Mouse (Mus musculus) embryonic facial prominence, embryonic 11.5 days (tissue): ENCODE measurements around the gene Cdk6. TPM values are rescaled to one million over a fixed set of nuclear protein-coding genes. Genes with fewer than 3 reads are reported as not detected.

Experiments
- ATAC-seq: fragments of 200-750 bp; cut with Nextera tagmentation; replicated peaks from 2 replicates; pipeline ENCODE4 v1.8.0; 2017; ENCODE audit warnings: low read depth; ENCODE audit not compliant: insufficient number of reproducible peaks, low FRiP score, low TSS enrichment
- DNase-seq: peaks from one replicate; pipeline ENCODE4 v3.0.0-alpha.2; 2015; ENCODE audit warnings: low spot score
- H3K27ac ChIP-seq: fragments of 300-500 bp; sonication (generic); replicated peaks from 2 replicates; pipeline ENCODE4 v1.5.1; 2014; ENCODE audit warnings: mild to moderate bottlenecking, low read depth, low read length, control low read depth
- H3K27me3 ChIP-seq: fragments of 300-500 bp; sonication (generic); 2 replicates; pipeline ENCODE4 v1.6.1; 2014; ENCODE audit warnings: mild to moderate bottlenecking, low read length, moderate library complexity, mixed read lengths; ENCODE audit not compliant: control insufficient read depth, insufficient read depth
- H3K36me3 ChIP-seq: fragments of 300-500 bp; sonication (generic); replicated peaks from 2 replicates; pipeline ENCODE4 v1.6.1; 2014; ENCODE audit warnings: low read depth, mild to moderate bottlenecking, low read length, moderate library complexity, mixed read lengths; ENCODE audit not compliant: control insufficient read depth, insufficient read depth
- H3K4me1 ChIP-seq: fragments of 300-500 bp; sonication (generic); 2 replicates; pipeline ENCODE4 v1.6.1; 2014; ENCODE audit warnings: low read length, mixed read lengths; ENCODE audit not compliant: control insufficient read depth, insufficient read depth
- H3K4me2 ChIP-seq: fragments of 300-500 bp; sonication (generic); 2 replicates; pipeline ENCODE4 v1.6.1; 2014; ENCODE audit warnings: low read depth, mild to moderate bottlenecking, control low read depth, low read length, moderate library complexity
- H3K4me3 ChIP-seq: fragments of 300-500 bp; sonication (generic); 2 replicates; pipeline ENCODE4 v1.5.1; 2014; ENCODE audit warnings: low read depth, low read length, control low read depth
- H3K9ac ChIP-seq: fragments of 300-500 bp; sonication (generic); replicated peaks from 2 replicates; pipeline ENCODE4 v1.6.1; 2014; ENCODE audit warnings: mild to moderate bottlenecking, control low read depth, low read length
- H3K9me3 ChIP-seq: fragments of 300-500 bp; sonication (generic); replicated peaks from 2 replicates; pipeline ENCODE4 v1.6.1; 2016; ENCODE audit warnings: mild to moderate bottlenecking, low read length, inconsistent platforms, mixed read lengths; ENCODE audit not compliant: control insufficient read depth
- WGBS: fragments of 180-500 bp; shearing (Covaris S2); extraction: QIAGEN DNeasy Blood & Tissue Kit; methylation state at CpG from one replicate; pipeline ENCODE4 v1.1.7; 2014; 5-methylcytosine and 5-hydroxymethylcytosine counted together
- polyA plus RNA-seq: library from polyadenylated mRNA; unstranded; fragments of >200 nt; fragmentation: Nextera tagmentation; extraction: Ambion mirVana; gene quantifications from 2 replicates; pipeline ENCODE4 v1.2.1, GENCODE M21; 2014

Gene Cdk6
- polyA plus RNA-seq, 1 experiment from 2014 or later = 17.2 TPM

DNA sequence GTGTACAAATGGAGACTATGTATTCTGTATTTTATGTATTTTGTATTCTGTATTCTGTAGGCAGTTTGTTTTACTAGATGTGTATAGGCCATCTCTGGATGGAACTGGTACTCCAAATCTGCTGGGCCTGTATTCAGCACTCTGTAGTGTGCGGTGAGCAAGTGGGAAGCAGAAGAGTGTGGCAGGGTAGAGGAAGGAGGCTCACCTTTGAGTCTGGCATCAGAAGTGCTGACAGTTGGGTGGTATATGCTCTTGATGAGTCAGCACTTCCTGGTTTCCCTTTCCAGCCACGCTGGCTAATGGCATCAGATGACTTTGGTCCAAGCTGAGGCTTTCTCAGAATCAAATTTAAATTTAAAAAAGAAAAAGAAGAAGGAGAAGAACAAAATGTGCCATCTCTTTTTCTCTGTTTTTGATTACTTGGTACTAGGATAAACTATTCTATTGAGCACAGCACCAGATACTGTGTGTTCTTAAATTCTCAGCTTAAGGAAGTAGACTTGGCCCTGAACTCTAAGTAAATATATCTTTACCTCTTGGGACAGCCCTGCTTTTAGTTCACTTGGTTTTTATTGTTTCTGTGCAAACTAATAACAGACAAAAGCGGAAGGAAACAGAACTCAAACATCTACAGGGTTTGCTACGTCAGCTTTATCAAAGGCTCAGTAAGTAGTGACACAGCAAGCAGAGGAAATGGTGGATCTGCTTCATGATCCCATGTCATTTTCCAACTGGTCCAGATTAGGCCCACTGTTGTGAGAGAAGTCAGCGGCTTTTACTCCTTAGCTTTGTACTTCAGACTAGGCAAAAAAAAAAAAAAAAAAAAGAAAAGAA is 17.6 kb downstream of the Cdk6 start:
- H3K4me1 ChIP-seq = no peaks in the 10 kb centered on the region
- no peak overlapping the region for H3K4me3 ChIP-seq
- no peaks in the 10 kb centered on the region for H3K27me3 ChIP-seq
- H3K9ac ChIP-seq = no peak overlapping the region
- H3K27ac ChIP-seq = no peak overlapping the region
- H3K9me3 ChIP-seq = no peaks in the 10 kb centered on the region
- no peaks in the 10 kb centered on the region for H3K36me3 ChIP-seq
- WGBS = 83% methylated on average over 5 of the region's 5 CpGs
- H3K4me2 ChIP-seq = no peak overlapping the region
- DNase-seq = no peak
- ATAC-seq = no peak

DNA sequence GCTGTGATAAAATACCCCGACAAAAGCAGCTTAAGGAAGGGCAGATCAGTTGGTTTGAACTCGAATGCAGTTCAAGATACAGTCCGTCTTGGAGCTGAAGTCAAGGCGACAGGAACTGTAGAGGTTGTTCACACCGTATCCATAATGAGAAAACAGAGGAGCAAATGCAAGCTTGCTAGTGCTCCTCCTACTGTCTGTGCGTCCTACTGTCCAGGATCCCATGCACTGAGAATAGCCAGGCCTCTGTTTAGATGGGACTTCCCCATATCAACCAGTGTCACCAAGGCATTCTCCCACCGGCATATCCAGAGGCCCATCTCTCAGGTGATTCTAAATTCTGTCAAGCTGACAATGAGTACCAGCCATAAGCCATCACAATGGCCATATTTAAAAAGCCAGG is 18.6 kb downstream of the Cdk6 start:
- Histone ChIP-seq H3K27me3 (no peaks in the 10 kb centered on the region), H3K4me3 (no peak overlapping the region), H3K36me3 (no peaks in the 10 kb centered on the region), H3K9me3 (no peaks in the 10 kb centered on the region), H3K27ac (no peak overlapping the region), H3K4me1 (no peaks in the 10 kb centered on the region), H3K4me2 (no peak overlapping the region), H3K9ac (no peak overlapping the region)
- WGBS = 89% methylated on average over 7 of the region's 7 CpGs
- ATAC-seq = no peak
- DNase-seq = no peak

DNA sequence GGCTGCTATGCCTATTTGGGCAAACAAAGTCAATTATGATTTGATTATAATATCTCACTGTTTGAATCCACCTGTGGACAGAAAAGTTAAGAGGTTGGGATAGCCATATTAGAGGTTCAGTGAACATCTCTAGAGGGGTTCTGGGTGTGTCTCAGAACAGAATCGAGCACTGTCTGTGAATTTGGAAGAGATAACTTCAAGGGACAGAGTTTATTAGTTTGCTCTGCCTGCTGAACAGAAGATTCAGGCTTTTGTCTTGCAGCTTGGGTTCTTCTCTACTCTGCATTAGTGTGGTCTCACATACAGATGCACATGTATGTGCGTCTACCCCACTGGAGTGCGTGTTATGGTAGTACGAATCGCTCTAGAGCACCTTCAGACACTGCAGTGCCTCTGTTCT is 20.0 kb downstream of the Cdk6 start:
- no peaks in the 10 kb centered on the region for H3K9me3 ChIP-seq
- 91% methylated on average over 5 of the region's 5 CpGs for WGBS
- H3K4me1 ChIP-seq = no peaks in the 10 kb centered on the region
- ATAC-seq = no peak
- no peak overlapping the region for H3K27ac ChIP-seq
- H3K27me3 ChIP-seq = no peaks in the 10 kb centered on the region
- no peak overlapping the region for H3K4me2 ChIP-seq
- H3K4me3 ChIP-seq = no peak overlapping the region
- H3K36me3 ChIP-seq = no peaks in the 10 kb centered on the region
- no peak overlapping the region for H3K9ac ChIP-seq
- no peak for DNase-seq

DNA sequence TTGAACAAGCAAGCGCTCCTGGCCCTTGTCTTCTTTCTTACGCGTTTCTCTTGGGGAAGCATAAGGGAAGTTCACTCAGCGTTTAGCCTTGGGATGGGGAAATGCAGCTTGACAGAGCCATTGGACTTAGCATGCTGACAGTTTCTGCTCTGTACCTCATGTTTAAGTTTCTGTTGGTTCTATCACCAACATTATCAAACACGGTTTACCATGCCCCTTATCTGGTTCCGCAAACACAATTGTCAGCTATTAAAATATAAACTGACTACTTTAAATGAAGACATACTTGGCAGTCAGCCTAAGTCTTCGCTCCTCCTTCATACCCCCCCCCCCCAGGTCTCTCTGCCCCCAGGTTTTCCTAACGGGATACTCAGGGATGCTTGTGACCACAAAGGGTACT is 20.8 kb downstream of the Cdk6 start:
- Histone ChIP-seq H3K4me3 (no peak overlapping the region), H3K27me3 (no peaks in the 10 kb centered on the region), H3K4me1 (no peaks in the 10 kb centered on the region), H3K27ac (no peak overlapping the region), H3K4me2 (no peak overlapping the region), H3K9ac (no peak overlapping the region), H3K9me3 (no peaks in the 10 kb centered on the region), H3K36me3 (no peaks in the 10 kb centered on the region)
- ATAC-seq = no peak
- 92% methylated on average over 8 of the region's 8 CpGs for WGBS
- DNase-seq = no peak

DNA sequence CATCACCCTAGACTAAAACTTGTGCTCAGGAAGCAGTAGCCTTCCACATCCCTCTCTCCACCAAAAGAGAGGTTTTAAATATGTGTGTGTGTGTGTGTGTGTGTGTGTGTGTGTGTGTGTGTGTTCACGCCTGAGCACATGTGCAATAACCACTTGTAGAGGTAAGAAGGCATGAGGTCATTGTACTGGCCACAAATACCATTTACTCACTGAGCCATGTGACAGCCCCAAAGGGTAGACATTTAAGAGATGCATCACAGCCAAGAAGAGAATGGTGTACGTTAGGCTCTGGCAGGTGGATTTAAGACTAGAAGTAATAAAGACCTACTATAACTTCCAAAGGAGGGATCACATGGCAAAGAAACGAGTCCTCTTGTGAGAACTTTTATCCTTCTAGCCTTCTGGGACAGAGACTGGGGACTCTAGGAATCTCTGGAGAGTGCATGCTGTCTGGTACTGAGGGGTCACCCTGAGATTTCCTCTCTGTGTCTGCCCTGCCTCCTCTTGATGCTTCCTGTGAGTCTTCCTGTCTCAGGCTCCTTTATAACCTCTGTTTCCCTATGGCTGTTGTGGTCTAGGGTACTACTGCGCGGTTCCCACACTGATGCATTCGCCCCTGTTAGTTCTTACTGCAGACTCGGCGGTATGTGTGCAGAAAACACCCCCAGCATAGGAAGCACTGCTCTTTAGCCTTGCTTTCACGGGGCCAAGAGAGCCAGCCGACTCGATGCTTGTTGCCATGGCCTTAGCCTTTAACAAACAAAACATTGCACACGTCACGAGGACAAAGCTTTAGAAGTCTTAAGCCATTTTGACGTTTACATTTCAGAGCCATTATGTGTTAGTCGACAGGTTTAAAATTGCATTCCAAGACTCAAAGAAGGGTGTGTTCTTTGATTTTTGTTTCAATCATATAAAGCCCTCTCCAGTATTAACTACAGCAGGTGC is 22.0 kb downstream of the Cdk6 start:
- WGBS = 81% methylated on average over 15 of the region's 15 CpGs
- Histone ChIP-seq H3K4me3 (no peak overlapping the region), H3K27ac (no peak overlapping the region), H3K27me3 (no peaks in the 10 kb centered on the region), H3K4me1 (no peaks in the 10 kb centered on the region), H3K4me2 (no peak overlapping the region), H3K9me3 (no peaks in the 10 kb centered on the region), H3K36me3 (no peaks in the 10 kb centered on the region), H3K9ac (no peak overlapping the region)
- DNase-seq = no peak
- ATAC-seq = no peak

DNA sequence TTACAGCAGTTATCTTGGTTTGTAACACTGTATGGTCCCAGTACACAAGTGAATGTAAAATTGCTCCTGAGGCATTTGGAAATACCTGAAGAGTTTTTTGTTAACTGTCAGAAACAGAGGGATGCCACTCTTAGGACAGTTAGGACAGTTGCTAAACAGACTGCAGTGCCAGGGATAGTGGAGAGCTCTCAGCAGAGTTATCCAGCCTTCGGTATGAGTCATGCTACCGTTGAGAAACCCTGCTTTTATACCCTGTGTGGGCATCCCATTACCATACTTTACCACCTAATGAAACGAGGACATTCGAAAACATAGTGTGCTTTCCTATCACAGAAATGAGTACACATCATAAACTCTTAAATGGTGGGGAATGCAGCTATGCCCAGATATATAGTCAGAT is 25.8 kb downstream of the Cdk6 start:
- DNase-seq = no peak

DNA sequence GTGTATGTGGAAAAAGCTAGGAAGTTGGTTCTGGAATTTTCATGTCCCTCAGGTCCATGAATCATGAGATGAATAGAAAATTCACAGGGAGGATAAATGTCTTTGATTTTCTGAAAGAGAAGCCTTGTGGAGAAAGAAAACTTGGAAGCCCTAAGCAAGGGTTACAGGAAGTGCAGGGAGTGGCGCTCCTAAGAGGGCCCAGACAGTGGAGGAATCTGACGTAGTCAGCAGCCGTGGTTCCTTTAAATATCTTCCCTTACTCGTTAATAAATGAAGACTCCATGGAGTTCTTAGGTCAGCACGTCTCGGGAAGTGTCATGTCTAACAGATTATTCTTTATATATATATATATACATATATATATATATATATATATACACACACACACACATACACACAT is 28.0 kb downstream of the Cdk6 start:
- Histone ChIP-seq H3K9ac (no peak overlapping the region), H3K4me3 (no peak overlapping the region), H3K27ac (no peak overlapping the region), H3K9me3 (no peaks in the 10 kb centered on the region), H3K4me2 (no peak overlapping the region), H3K4me1 (no peaks in the 10 kb centered on the region), H3K36me3 (no peaks in the 10 kb centered on the region), H3K27me3 (no peaks in the 10 kb centered on the region)
- ATAC-seq (no peak), DNase-seq (no peak)
- WGBS = 52% methylated on average over 6 of the region's 6 CpGs

More for the DNA sequence above, 25.8 kb downstream of the Cdk6 start:
- H3K9me3 ChIP-seq = no peaks in the 10 kb centered on the region
- 97% methylated on average over 4 of the region's 4 CpGs for WGBS
- H3K4me2 ChIP-seq = no peak overlapping the region
- no peak overlapping the region for H3K4me3 ChIP-seq
- no peaks in the 10 kb centered on the region for H3K36me3 ChIP-seq
- no peaks in the 10 kb centered on the region for H3K27me3 ChIP-seq
- no peak overlapping the region for H3K9ac ChIP-seq
- no peak overlapping the region for H3K27ac ChIP-seq
- no peaks in the 10 kb centered on the region for H3K4me1 ChIP-seq
- no peak for ATAC-seq

DNA sequence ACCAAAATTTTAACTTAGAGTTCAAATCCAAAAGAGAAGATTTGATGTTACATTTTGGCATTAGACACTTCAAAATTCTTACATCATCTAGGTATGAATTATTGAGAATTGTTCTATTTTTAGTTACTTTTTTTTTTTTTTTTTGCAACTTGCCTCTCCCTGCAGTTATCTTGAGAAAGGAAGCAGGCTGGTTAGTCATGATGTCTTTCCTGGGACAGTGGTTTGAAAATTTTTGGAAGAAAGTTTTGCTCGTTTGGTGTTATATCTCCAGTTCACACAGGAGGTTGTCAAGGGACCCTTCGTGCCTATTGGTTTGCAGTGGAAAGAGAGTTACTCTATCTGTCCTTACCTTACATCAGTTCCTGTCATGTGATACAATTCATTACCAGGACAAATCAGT is 29.9 kb downstream of the Cdk6 start:
- ATAC-seq = no peak
- H3K27ac ChIP-seq = no peak overlapping the region
- WGBS = 88% methylated on average over 2 of the region's 2 CpGs
- H3K4me2 ChIP-seq = no peak overlapping the region
- H3K36me3 ChIP-seq = no peaks in the 10 kb centered on the region
- no peak overlapping the region for H3K9ac ChIP-seq
- no peaks in the 10 kb centered on the region for H3K9me3 ChIP-seq
- DNase-seq = no peak
- H3K4me1 ChIP-seq = no peaks in the 10 kb centered on the region
- no peak overlapping the region for H3K4me3 ChIP-seq
- no peaks in the 10 kb centered on the region for H3K27me3 ChIP-seq
